Mouse (Mus musculus) ES-Bruce4 (cell line): ENCODE data around the gene Parn. TPM values are rescaled to one million over a fixed set of nuclear protein-coding genes. Genes with fewer than 3 reads are reported as not detected.

Source experiments
- H3K27ac ChIP-seq: 2 replicates; pipeline ENCODE4 v1.5.1; 2012; ENCODE audit warnings: low read length, inconsistent platforms; ENCODE audit not compliant: insufficient read depth
- H3K27me3 ChIP-seq: 2 replicates; pipeline ENCODE4 v1.6.1; 2012; ENCODE audit warnings: mild to moderate bottlenecking, low read length, inconsistent platforms; ENCODE audit not compliant: control insufficient read depth, poor library complexity, insufficient read depth, severe bottlenecking
- H3K36me3 ChIP-seq: 2 replicates; pipeline ENCODE4 v1.6.1; 2012; ENCODE audit warnings: inconsistent platforms, mild to moderate bottlenecking, low read length, moderate library complexity; ENCODE audit not compliant: control insufficient read depth, poor library complexity, insufficient read depth, severe bottlenecking
- H3K4me1 ChIP-seq: one replicate; pipeline ENCODE4 v1.8.1; 2011; ENCODE audit warnings: low read length; ENCODE audit not compliant: control insufficient read depth, insufficient read depth
- H3K4me3 ChIP-seq: 2 replicates; pipeline ENCODE4 v1.5.1; 2011; ENCODE audit warnings: low read depth, mild to moderate bottlenecking, low read length
- H3K9ac ChIP-seq: 2 replicates; pipeline ENCODE4 v1.6.1; 2012; ENCODE audit warnings: low read depth, mild to moderate bottlenecking, inconsistent platforms; ENCODE audit not compliant: poor library complexity, severe bottlenecking
- H3K9me3 ChIP-seq: replicated peaks from 2 replicates; pipeline ENCODE4 v1.6.1; 2012; ENCODE audit warnings: mild to moderate bottlenecking, low read length, inconsistent platforms; ENCODE audit not compliant: control insufficient read depth, poor library complexity, insufficient read depth, severe bottlenecking
- CTCF ChIP-seq: IDR thresholded peaks from one replicate; pipeline ENCODE4 v1.8.1; 2011; ENCODE audit warnings: low read depth, low read length
- EP300 ChIP-seq: IDR thresholded peaks from 2 replicates; pipeline ENCODE4 v1.6.1; 2011; ENCODE audit warnings: low read depth, low read length; ENCODE audit not compliant: insufficient read depth
- POLR2A ChIP-seq: IDR thresholded peaks from one replicate; pipeline ENCODE4 v1.8.1; 2011; ENCODE audit warnings: low read length; ENCODE audit not compliant: insufficient read depth
- polyA plus RNA-seq: library from polyadenylated mRNA; stranded (reverse); fragments of >200 nt; gene quantifications from 2 replicates; pipeline ENCODE4 v1.2.4, GENCODE M21; 2011; ENCODE audit warnings: low read depth; ENCODE audit not compliant: missing spikeins, insufficient read depth, insufficient read length

Parn gene
- polyA plus RNA-seq, 1 experiment, result 68.0 TPM

DNA sequence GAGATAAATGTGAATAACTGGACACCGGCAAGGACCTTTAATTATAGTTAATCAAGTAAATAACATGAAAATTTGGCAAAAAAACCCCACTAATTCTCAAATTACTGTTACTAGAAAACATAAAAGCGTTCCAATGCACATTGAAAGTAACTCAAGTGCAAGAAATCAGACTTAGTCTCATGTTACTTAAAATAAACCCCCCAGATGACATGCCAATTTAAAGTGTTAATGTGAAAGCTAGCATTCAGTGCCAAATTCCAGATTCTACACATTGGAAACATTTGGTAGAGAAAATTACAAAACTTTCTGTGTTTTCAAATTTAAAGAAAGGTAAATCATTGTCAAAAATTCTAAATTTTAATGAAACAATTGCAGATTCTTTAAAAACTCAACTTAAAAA lies 110.2 kb downstream of the Parn start:
- Histone ChIP-seq H3K9me3 (no peaks in the 10 kb centered on the region), H3K4me3 (no peak overlapping the region), H3K27me3 (no peaks in the 10 kb centered on the region), H3K4me1 (no peaks in the 10 kb centered on the region), H3K36me3 (no peaks in the 10 kb centered on the region), H3K9ac (no peak overlapping the region), H3K27ac (no peak overlapping the region)
- no peak for TF ChIP-seq POLR2A
- TF ChIP-seq EP300, result no peak
- no peak for TF ChIP-seq CTCF

DNA sequence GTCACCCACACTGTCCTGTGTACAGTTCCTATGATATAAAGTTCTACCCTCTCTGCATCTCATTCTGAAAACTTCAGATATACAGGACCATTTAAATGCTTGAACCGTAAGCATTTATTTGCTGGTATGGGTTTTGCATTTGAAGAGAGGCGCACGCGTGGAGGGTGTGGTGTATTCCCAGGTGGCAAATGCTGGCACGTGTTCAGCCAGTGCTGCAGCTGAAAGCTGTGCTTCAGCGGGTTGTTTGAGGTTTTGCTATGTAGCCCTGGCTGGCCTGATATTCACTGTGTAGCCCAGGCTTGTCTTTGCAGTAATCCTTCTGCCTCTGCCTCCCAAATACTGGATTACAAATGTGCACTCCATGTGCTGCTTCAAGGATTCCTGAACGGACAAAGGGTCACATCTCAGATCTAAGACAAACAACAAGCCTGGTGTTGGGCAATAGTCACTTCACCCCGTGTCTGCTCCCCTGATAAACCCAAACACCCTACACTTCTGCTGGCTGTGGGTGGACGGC lies 111.0 kb downstream of the Parn start:
- Histone ChIP-seq H3K4me3 (no peak overlapping the region), H3K9me3 (no peaks in the 10 kb centered on the region), H3K4me1 (no peaks in the 10 kb centered on the region), H3K27me3 (no peaks in the 10 kb centered on the region), H3K27ac (no peak overlapping the region), H3K9ac (no peak overlapping the region), H3K36me3 (no peaks in the 10 kb centered on the region)
- TF ChIP-seq POLR2A, result no peak
- TF ChIP-seq EP300, result no peak
- TF ChIP-seq CTCF, result no peak

DNA sequence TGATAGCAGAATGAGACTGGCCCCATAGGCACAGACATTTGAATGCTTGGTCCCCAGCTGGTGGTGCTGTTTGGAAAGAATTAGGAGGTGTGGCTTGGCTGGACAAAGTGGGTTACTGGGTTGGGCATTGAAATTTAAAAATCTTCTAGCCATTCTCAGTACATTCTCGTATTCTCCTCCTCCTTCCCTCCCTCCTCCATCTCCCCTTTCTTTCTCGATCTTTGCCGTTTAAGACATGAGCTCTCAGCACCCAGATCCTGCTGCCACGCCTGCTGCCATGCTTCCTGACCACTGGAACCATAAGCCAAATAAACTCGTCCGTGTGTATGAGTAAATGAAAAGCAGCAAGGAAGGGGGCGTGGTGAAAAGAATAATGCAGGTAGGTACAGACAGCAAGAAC lies 111.5 kb downstream of the Parn start:
- Histone ChIP-seq H3K9me3 (no peaks in the 10 kb centered on the region), H3K36me3 (no peaks in the 10 kb centered on the region), H3K9ac (no peak overlapping the region), H3K4me3 (no peak overlapping the region), H3K27ac (no peak overlapping the region), H3K4me1 (no peaks in the 10 kb centered on the region), H3K27me3 (no peaks in the 10 kb centered on the region)
- TF ChIP-seq POLR2A, result no peak
- TF ChIP-seq EP300, result no peak
- TF ChIP-seq CTCF, result no peak

- no peak overlapping the region for H3K27ac ChIP-seq
- no peak overlapping the region for H3K9ac ChIP-seq
- no peaks in the 10 kb centered on the region for H3K4me1 ChIP-seq
- H3K4me3 ChIP-seq, result no peak overlapping the region
- H3K36me3 ChIP-seq, result no peaks in the 10 kb centered on the region
- TF ChIP-seq POLR2A (no peak), CTCF (no peak), EP300 (no peak)
- no peaks in the 10 kb centered on the region for H3K27me3 ChIP-seq
- no peaks in the 10 kb centered on the region for H3K9me3 ChIP-seq
Measured at GRCm38 (mm10) chr16:13550667-13551066, 117.3 kb downstream of the Parn start.

- H3K9ac ChIP-seq, result no peak overlapping the region
- no peaks in the 10 kb centered on the region for H3K27me3 ChIP-seq
- TF ChIP-seq CTCF, result no peak
- TF ChIP-seq EP300, result no peak
- TF ChIP-seq POLR2A, result no peak
- no peak overlapping the region for H3K27ac ChIP-seq
- no peak overlapping the region for H3K4me3 ChIP-seq
- H3K36me3 ChIP-seq, result no peaks in the 10 kb centered on the region
- H3K9me3 ChIP-seq, result no peaks in the 10 kb centered on the region; the same call in 1 of the 2 replicates
- H3K4me1 ChIP-seq, result no peaks in the 10 kb centered on the region
Measured at GRCm38 (mm10) chr16:13549976-13550375, 118.0 kb downstream of the Parn start.

GRCm38 (mm10) chr16:13541816-13542215 lies 126.2 kb downstream of the Parn start:
- no peak for TF ChIP-seq EP300
- TF ChIP-seq CTCF, result no peak
- TF ChIP-seq POLR2A, result no peak
- Histone ChIP-seq H3K4me1 (no peaks in the 10 kb centered on the region), H3K27me3 (no peaks in the 10 kb centered on the region)

More at GRCm38 (mm10) chr16:13541816-13542215, 126.2 kb downstream of the Parn start:
- H3K4me3 ChIP-seq, result no peak overlapping the region
- no peak overlapping the region for H3K9ac ChIP-seq
- no peaks in the 10 kb centered on the region for H3K36me3 ChIP-seq
- no peak overlapping the region for H3K27ac ChIP-seq
- H3K9me3 ChIP-seq, result no peaks in the 10 kb centered on the region; the same call in 1 of the 2 replicates
